Mouse (Mus musculus): ENCODE data around the gene Dhx29. TPM values are rescaled to one million over a fixed set of nuclear protein-coding genes. Genes with fewer than 3 reads are reported as not detected.
"Not testable (repeated sequence)": the region's sequence is repeated elsewhere in the genome, so short reads cannot be mapped to it uniquely, and the experiment has no call there.

Gene Dhx29
- polyA plus RNA-seq, 1 experiment = 34.9 TPM

DNA sequence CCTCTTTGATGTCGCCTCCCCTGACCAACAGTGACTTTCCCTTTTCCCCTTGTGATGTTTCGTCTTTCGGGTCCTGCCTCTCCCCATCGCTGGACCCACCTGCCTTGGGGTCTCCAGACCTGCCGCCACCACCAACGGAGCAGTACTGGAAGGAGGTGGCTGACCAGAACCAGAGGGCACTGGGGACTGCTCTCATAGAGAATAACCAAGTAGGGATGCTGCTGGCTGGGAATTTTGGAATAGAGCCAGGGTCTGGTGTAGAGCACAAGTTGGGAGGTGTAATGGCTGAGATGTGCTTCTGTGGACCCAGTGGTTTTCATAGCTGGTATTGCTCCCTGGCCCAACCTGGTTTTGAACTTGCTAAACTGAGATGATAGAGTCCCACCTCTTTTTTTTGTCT lies 70.1 kb downstream of the Dhx29 start:
- H3K4me3 ChIP-seq (ENCODE audit: low read depth, low read length) = no peak overlapping the region
- H3K27me3 ChIP-seq (ENCODE audit: control insufficient read depth, insufficient read depth, low read length, poor library complexity, severe bottlenecking) = peaks cover 13% of the 10 kb centered on the region
- H3K27ac ChIP-seq (ENCODE audit: insufficient read depth, low read length) = no peak overlapping the region
- no peak for TF ChIP-seq CTCF (IDR thresholded peaks at IDR 0.05; ENCODE audit: low read depth, low read length)
- no peak for TF ChIP-seq POLR2A (IDR thresholded peaks at IDR 0.05; ENCODE audit: insufficient read depth, low read length)
- no peak for TF ChIP-seq EP300 (IDR thresholded peaks at IDR 0.05; ENCODE audit: insufficient read depth, low read depth, low read length)
- H3K9me3 ChIP-seq (replicated peaks; ENCODE audit: control insufficient read depth, insufficient read depth, low read length, poor library complexity, severe bottlenecking) = no peaks in the 10 kb centered on the region
- no peaks in the 10 kb centered on the region for H3K36me3 ChIP-seq (ENCODE audit: control insufficient read depth, insufficient read depth, low read length, poor library complexity, severe bottlenecking)
- no peaks in the 10 kb centered on the region for H3K4me1 ChIP-seq (ENCODE audit: control insufficient read depth, insufficient read depth, low read length)
- H3K9ac ChIP-seq (ENCODE audit: low read depth, poor library complexity, severe bottlenecking) = no peak overlapping the region

DNA sequence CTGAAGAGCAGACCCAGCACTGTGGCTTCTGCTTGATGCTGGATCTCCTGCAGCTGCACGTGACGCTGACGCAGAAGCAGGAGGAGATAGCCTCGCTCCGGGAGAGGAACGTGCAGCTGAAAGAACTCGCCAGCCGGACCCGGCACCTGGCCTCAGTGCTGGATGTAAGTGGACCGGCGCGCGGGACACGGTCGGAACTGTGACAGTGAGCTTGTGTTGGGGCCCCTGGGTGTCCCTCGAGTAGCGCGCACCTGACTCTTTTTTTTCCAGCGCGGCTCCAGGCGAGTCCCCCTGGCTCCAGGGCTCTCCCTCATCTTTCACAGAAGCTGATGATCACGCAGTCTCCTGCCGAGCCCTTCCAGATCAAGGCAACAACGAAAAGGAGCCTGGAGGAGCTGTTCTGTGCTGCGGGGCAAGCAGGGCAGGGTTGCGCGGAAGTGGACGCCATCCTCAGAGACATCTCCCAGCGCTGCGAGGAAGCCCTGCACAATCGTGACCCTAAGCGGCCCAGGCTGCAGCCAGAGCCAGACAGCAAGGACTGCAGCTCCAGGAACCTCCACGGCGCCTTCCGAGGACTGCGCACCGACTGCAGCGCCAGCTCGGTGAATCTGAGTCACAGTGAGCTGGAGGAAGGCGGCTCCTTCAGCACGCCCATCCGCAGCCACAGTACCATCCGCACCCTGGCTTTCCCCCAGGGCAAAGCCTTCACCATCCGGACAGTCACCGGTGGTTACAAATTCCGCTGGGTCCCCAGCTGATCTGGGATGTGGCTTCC lies 71.4 kb downstream of the Dhx29 start:
- H3K9ac ChIP-seq (ENCODE audit: low read depth, poor library complexity, severe bottlenecking) = 0 out of 2 replicates have a peak overlapping the region, but pooled peaks have one; percentile 10
- TF ChIP-seq POLR2A (IDR thresholded peaks at IDR 0.05; ENCODE audit: insufficient read depth, low read length) = no peak
- no peak for TF ChIP-seq CTCF (IDR thresholded peaks at IDR 0.05; ENCODE audit: low read depth, low read length)
- 0 out of 2 replicates have a peak, but pooled peaks have one; percentile 12 for TF ChIP-seq EP300 (IDR thresholded peaks at IDR 0.05; ENCODE audit: insufficient read depth, low read depth, low read length)
- no peaks in the 10 kb centered on the region for H3K9me3 ChIP-seq (replicated peaks; ENCODE audit: control insufficient read depth, insufficient read depth, low read length, poor library complexity, severe bottlenecking)
- peaks cover 11% of the 10 kb centered on the region for H3K27me3 ChIP-seq (ENCODE audit: control insufficient read depth, insufficient read depth, low read length, poor library complexity, severe bottlenecking)
- no peak overlapping the region for H3K27ac ChIP-seq (ENCODE audit: insufficient read depth, low read length)
- no peaks in the 10 kb centered on the region for H3K36me3 ChIP-seq (ENCODE audit: control insufficient read depth, insufficient read depth, low read length, poor library complexity, severe bottlenecking)
- peak overlapping the region; percentile 29 for H3K4me3 ChIP-seq (ENCODE audit: low read depth, low read length)
- H3K4me1 ChIP-seq (ENCODE audit: control insufficient read depth, insufficient read depth, low read length) = no peaks in the 10 kb centered on the region

DNA sequence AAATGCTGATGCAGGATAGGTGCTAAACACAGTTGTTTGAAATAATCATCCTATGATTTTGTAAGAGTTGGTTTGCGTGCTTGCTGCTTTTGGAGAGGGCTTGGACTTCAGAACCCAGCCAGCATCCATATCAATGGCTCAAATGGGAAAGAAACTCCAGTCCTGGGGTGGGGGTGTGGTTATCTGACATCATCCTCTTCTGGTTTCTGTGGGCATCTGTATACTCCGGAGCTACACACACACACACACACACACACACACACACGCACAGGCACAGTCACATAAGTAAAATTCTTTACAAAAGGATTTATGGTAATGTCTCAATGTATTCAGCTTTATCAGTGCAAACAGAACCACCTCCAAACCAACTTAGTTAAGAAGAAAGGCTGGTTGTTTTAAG lies 72.8 kb downstream of the Dhx29 start:
- TF ChIP-seq CTCF (IDR thresholded peaks at IDR 0.05; ENCODE audit: low read depth, low read length) = no peak
- TF ChIP-seq POLR2A (IDR thresholded peaks at IDR 0.05; ENCODE audit: insufficient read depth, low read length) = no peak
- TF ChIP-seq EP300 (IDR thresholded peaks at IDR 0.05; ENCODE audit: insufficient read depth, low read depth, low read length) = no peak
- no peak overlapping the region for H3K4me3 ChIP-seq (ENCODE audit: low read depth, low read length)
- H3K9ac ChIP-seq (ENCODE audit: low read depth, poor library complexity, severe bottlenecking) = no peak overlapping the region
- H3K36me3 ChIP-seq (ENCODE audit: control insufficient read depth, insufficient read depth, low read length, poor library complexity, severe bottlenecking) = no peaks in the 10 kb centered on the region
- peaks cover 8% of the 10 kb centered on the region; the same call in 1 of the 2 replicates for H3K27me3 ChIP-seq (ENCODE audit: control insufficient read depth, insufficient read depth, low read length, poor library complexity, severe bottlenecking)
- H3K4me1 ChIP-seq (ENCODE audit: control insufficient read depth, insufficient read depth, low read length) = no peaks in the 10 kb centered on the region
- no peaks in the 10 kb centered on the region for H3K9me3 ChIP-seq (replicated peaks; ENCODE audit: control insufficient read depth, insufficient read depth, low read length, poor library complexity, severe bottlenecking)
- H3K27ac ChIP-seq (ENCODE audit: insufficient read depth, low read length) = no peak overlapping the region

DNA sequence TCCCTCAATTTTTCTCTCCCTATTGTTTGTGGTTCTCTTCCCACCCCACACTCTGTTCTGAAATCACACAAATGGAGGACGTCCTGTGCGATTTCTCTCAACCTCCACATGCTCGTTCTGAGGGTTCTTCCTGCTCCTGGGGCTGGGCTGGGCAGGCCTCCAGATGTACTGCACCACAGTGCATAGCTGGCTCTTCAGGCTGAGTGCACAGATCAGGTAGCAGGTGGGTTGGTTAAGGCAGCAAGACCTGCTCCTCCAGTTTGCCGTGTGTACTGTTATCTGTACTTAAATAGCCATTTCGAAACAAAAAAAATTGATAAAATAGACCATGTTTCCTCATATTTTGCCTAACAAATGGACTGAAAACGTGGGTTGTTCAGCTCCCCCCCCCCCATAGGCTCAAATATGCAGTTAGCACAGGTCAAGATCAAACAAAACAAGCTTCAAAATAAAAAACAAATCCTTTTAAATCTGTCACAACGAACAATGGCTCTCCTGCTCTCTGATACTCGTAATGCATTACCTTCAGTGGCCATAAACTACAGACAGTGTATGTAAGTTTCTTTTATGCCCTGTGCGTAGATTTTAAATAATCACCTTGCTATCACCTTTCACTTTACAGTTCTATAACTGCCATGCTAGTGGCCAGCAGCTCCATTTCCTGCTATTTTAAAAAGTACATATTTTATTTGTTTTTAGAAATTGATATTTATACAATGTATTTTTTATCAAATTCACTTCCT lies 73.5 kb downstream of the Dhx29 start:
- Histone ChIP-seq H3K27ac (ENCODE audit: insufficient read depth, low read length) (no peak overlapping the region), H3K9ac (ENCODE audit: low read depth, poor library complexity, severe bottlenecking) (no peak overlapping the region), H3K9me3 (replicated peaks; ENCODE audit: control insufficient read depth, insufficient read depth, low read length, poor library complexity, severe bottlenecking) (no peaks in the 10 kb centered on the region), H3K4me3 (ENCODE audit: low read depth, low read length) (no peak overlapping the region), H3K4me1 (ENCODE audit: control insufficient read depth, insufficient read depth, low read length) (no peaks in the 10 kb centered on the region), H3K36me3 (ENCODE audit: control insufficient read depth, insufficient read depth, low read length, poor library complexity, severe bottlenecking) (no peaks in the 10 kb centered on the region), H3K27me3 (ENCODE audit: control insufficient read depth, insufficient read depth, low read length, poor library complexity, severe bottlenecking) (peaks cover 8% of the 10 kb centered on the region; the same call in 1 of the 2 replicates)
- no peak for TF ChIP-seq CTCF (IDR thresholded peaks at IDR 0.05; ENCODE audit: low read depth, low read length)
- TF ChIP-seq POLR2A (IDR thresholded peaks at IDR 0.05; ENCODE audit: insufficient read depth, low read length) = no peak
- no peak for TF ChIP-seq EP300 (IDR thresholded peaks at IDR 0.05; ENCODE audit: insufficient read depth, low read depth, low read length)

DNA sequence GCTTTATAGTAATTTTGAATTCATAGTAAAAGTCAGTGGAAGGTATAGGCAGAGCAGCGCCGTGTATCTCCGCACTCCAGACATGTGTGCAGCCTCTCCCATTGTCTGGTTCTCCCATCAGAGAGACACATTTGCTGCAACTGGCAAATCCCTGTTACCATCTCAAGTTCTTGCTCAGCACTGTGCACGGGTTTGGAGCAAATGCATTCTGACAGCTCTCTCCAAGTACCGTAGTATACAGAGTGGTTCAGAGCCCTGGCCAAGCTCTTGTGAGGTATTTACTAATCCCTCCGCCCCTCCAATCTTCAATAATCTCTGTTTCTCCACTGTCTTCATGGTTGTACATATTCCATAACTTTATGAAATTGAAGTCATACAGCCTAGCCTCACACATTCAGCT lies 85.4 kb downstream of the Dhx29 start:
- TF ChIP-seq CTCF (IDR thresholded peaks at IDR 0.05; ENCODE audit: low read depth, low read length) (no peak), POLR2A (IDR thresholded peaks at IDR 0.05; ENCODE audit: insufficient read depth, low read length) (no peak), EP300 (IDR thresholded peaks at IDR 0.05; ENCODE audit: insufficient read depth, low read depth, low read length) (no peak)
- H3K27ac ChIP-seq (ENCODE audit: insufficient read depth, low read length) = no peak overlapping the region
- H3K9me3 ChIP-seq (replicated peaks; ENCODE audit: control insufficient read depth, insufficient read depth, low read length, poor library complexity, severe bottlenecking) = no peaks in the 10 kb centered on the region
- H3K36me3 ChIP-seq (ENCODE audit: control insufficient read depth, insufficient read depth, low read length, poor library complexity, severe bottlenecking) = no peaks in the 10 kb centered on the region
- no peaks in the 10 kb centered on the region for H3K27me3 ChIP-seq (ENCODE audit: control insufficient read depth, insufficient read depth, low read length, poor library complexity, severe bottlenecking)
- no peak overlapping the region for H3K9ac ChIP-seq (ENCODE audit: low read depth, poor library complexity, severe bottlenecking)
- H3K4me3 ChIP-seq (ENCODE audit: low read depth, low read length) = no peak overlapping the region
- H3K4me1 ChIP-seq (ENCODE audit: control insufficient read depth, insufficient read depth, low read length) = no peaks in the 10 kb centered on the region

DNA sequence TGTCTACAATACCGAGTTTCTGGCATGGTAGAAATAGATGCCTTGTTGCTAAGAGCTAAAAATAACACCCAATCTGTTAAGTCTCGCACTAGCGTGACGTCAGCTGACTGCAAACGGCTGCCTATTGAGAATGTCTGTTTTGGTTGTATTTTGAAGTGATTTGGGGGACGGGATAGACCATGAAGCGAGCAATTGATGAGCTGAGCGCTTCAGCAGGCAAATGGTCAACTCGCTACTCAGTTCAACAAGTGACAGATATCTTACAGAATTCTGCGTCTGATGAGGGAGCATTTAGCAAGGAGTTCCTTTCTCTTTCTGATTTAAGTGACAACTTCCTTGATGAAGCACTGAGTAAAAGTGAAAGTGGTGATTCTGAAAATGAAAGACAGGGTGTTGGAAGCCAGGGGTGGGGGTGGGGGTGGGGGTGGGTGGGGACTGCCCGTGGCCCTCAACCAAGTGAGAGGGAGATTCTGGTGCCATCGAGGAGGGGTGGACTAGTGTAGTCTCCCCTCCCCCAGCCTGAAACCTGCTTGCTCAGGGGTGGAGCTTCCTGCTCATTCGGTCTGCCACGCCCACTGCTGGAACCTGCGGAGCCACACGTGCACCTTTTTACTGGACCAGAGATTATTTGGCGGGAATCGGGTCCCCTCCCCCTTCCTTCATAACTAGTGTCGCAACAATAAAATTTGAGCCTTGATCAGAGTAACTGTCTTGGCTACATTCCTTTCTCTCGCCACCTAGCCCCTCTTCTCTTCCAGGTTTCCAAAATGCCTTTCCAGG lies 86.1 kb downstream of the Dhx29 start:
- H3K4me1 ChIP-seq (ENCODE audit: control insufficient read depth, insufficient read depth, low read length); H3K4me3 ChIP-seq (ENCODE audit: low read depth, low read length); H3K27me3 ChIP-seq (ENCODE audit: control insufficient read depth, insufficient read depth, low read length, poor library complexity, severe bottlenecking); H3K36me3 ChIP-seq (ENCODE audit: control insufficient read depth, insufficient read depth, low read length, poor library complexity, severe bottlenecking); H3K9me3 ChIP-seq (replicated peaks; ENCODE audit: control insufficient read depth, insufficient read depth, low read length, poor library complexity, severe bottlenecking); H3K9ac ChIP-seq (ENCODE audit: low read depth, poor library complexity, severe bottlenecking); H3K27ac ChIP-seq (ENCODE audit: insufficient read depth, low read length): not testable (repeated sequence)
